Mouse (Mus musculus) left cerebral cortex, postnatal 14 days (tissue): ENCODE measurements around the gene C87436. TPM values are rescaled to one million over a fixed set of nuclear protein-coding genes. Genes with fewer than 3 reads are reported as not detected.
"Not testable (repeated sequence)": the region's sequence is repeated elsewhere in the genome, so short reads cannot be mapped to it uniquely, and the experiment has no call there.

Experiments
- DNase-seq, 2 experiments: peaks; one replicate each; pipeline ENCODE4 v3.0.0; 2021 to 2022; ENCODE audit warnings: low spot score in 2 of 2, mixed read lengths in 1 of 2
- intact Hi-C: fragments of 180-260 bp; cut with DNase I; formaldehyde crosslinking; loops from one replicate; pipeline ENCODE4 v1.15.1; 2025
- total RNA-seq, 2 experiments: library from RNA; stranded (reverse); gene quantifications; 2 replicates each; pipeline ENCODE4 v1.2.3; 2021

Gene C87436
- total RNA-seq, 2 experiments from 2014 or later = 13.7 to 14.3 TPM

GRCm38 (mm10) chr6:86475462-86476167 lies 37.4 kb downstream of the C87436 start:
- intact Hi-C loops = no loop called here
- DNase-seq = no peak

- intact Hi-C loops = no loop called here
- no peak for DNase-seq
Observed at GRCm38 (mm10) chr6:86476931-86477330, 38.8 kb downstream of the C87436 start.

GRCm38 (mm10) chr6:86479311-86479710 lies 41.1 kb downstream of the C87436 start:
- no peak for DNase-seq
- intact Hi-C loops = no loop called here

GRCm38 (mm10) chr6:86479816-86480188 lies 41.6 kb downstream of the C87436 start:
- DNase-seq = no peak
- intact Hi-C loops = no loop called here

GRCm38 (mm10) chr6:86480189-86480831 lies 42.1 kb downstream of the C87436 start:
- peak in 1 of 2 experiments; percentile 26 for DNase-seq
- intact Hi-C loops = no loop called here

- intact Hi-C loops = no loop called here
- no peak for DNase-seq
Observed at GRCm38 (mm10) chr6:86481871-86482270, 43.7 kb downstream of the C87436 start.

- DNase-seq = no peak
- intact Hi-C loops = loop anchor here (5.0 kb wide), 1 partner anchor 36 kb away; no protein-coding TSS in a partner anchor
Observed at GRCm38 (mm10) chr6:86485943-86486640, 47.9 kb downstream of the C87436 start.

GRCm38 (mm10) chr6:86487358-86488148 lies 49.4 kb downstream of the C87436 start:
- DNase-seq = peak; percentile 76 to 78
- intact Hi-C loops = loop anchor here (5.0 kb wide), 1 partner anchor 35 kb away; no protein-coding TSS in a partner anchor

GRCm38 (mm10) chr6:86488149-86488485 lies 49.9 kb downstream of the C87436 start:
- intact Hi-C loops = loop anchor here (5.0 kb wide), 1 partner anchor 34 kb away; no protein-coding TSS in a partner anchor
- peak in 1 of 2 experiments; percentile 9 for DNase-seq

- intact Hi-C loops = loop anchor here (5.0 kb wide), 1 partner anchor 32 kb away; no protein-coding TSS in a partner anchor
- no peak for DNase-seq
Observed at GRCm38 (mm10) chr6:86489945-86490344, 51.8 kb downstream of the C87436 start.

GRCm38 (mm10) chr6:86490413-86490812 lies 52.2 kb downstream of the C87436 start:
- intact Hi-C loops, DNase-seq: not testable (repeated sequence)

GRCm38 (mm10) chr6:86493469-86494263 lies 55.5 kb downstream of the C87436 start:
- no peak for DNase-seq
- intact Hi-C loops = no loop called here

GRCm38 (mm10) chr6:86494767-86495166 lies 56.6 kb downstream of the C87436 start:
- intact Hi-C loops = no loop called here
- no peak for DNase-seq

GRCm38 (mm10) chr6:86495661-86496060 lies 57.5 kb downstream of the C87436 start:
- intact Hi-C loops = no loop called here
- no peak for DNase-seq

- intact Hi-C loops = no loop called here
- no peak for DNase-seq
Observed at GRCm38 (mm10) chr6:86496127-86496526, 58.0 kb downstream of the C87436 start.

GRCm38 (mm10) chr6:86496585-86496984 lies 58.4 kb downstream of the C87436 start:
- no peak for DNase-seq
- intact Hi-C loops = no loop called here

GRCm38 (mm10) chr6:86497071-86497815 lies 59.1 kb downstream of the C87436 start:
- DNase-seq = no peak
- intact Hi-C loops = no loop called here
